Mouse (Mus musculus) embryo, embryonic 11 days (tissue): ENCODE data around the gene Ptgis.

Experiments
- DNase-seq: peaks from one replicate; pipeline ENCODE4 v3.0.0-alpha.2; 2015

The Ptgis gene

GRCm38 (mm10) chr2:167150135-167150534, 90.3 kb downstream of the Ptgis start:
- DNase-seq, result no peak

GRCm38 (mm10) chr2:167149035-167149434, 91.4 kb downstream of the Ptgis start:
- no peak for DNase-seq

GRCm38 (mm10) chr2:167147708-167148107, 92.7 kb downstream of the Ptgis start:
- DNase-seq, result no peak

- no peak for DNase-seq
Observed at GRCm38 (mm10) chr2:167145904-167146303, 94.5 kb downstream of the Ptgis start.

- DNase-seq, result no peak
Observed at GRCm38 (mm10) chr2:167144439-167145307, 95.7 kb downstream of the Ptgis start.

- no peak for DNase-seq
Observed at GRCm38 (mm10) chr2:167143914-167144313, 96.5 kb downstream of the Ptgis start.

- DNase-seq, result no peak
Observed at GRCm38 (mm10) chr2:167142282-167142681, 98.1 kb downstream of the Ptgis start.

GRCm38 (mm10) chr2:167141810-167142209, 98.6 kb downstream of the Ptgis start:
- no peak for DNase-seq
